Mouse (Mus musculus) adrenal gland, adult 10 weeks (tissue): ENCODE data around the gene Apol10a. TPM values are rescaled to one million over a fixed set of nuclear protein-coding genes. Genes with fewer than 3 reads are reported as not detected.

Experiments
- polyA plus RNA-seq: library from polyadenylated mRNA; stranded (reverse); fragments of 350-450 nt; fragmentation: Illumina TruSeq; extraction: RNeasy Lipid Tissue Mini Kit (QIAGEN cat#74804); gene quantifications from one replicate; pipeline ENCODE4 v1.2.3, GENCODE M21; 2014; ENCODE audit warnings: low read depth, low replicate concordance

Apol10a gene
- not detected for polyA plus RNA-seq

GRCm38 (mm10) chr15:77476693-77477092 is at the start of gene Apol10a:
Gene Apol10a, plus strand, starts transcription at chr15:77477047.

GRCm38 (mm10) chr15:77447392-77447791 is 29.5 kb upstream of the Apol10a start, which contains the start of gene Apol7b:
Gene Apol7b, minus strand, starts transcription at chr15:77447492.

GRCm38 (mm10) chr15:77507966-77508365 is 31.1 kb downstream of the Apol10a start, which contains the start of gene Apol11a:
Gene Apol11a, plus strand, starts transcription at chr15:77508271.

DNA sequence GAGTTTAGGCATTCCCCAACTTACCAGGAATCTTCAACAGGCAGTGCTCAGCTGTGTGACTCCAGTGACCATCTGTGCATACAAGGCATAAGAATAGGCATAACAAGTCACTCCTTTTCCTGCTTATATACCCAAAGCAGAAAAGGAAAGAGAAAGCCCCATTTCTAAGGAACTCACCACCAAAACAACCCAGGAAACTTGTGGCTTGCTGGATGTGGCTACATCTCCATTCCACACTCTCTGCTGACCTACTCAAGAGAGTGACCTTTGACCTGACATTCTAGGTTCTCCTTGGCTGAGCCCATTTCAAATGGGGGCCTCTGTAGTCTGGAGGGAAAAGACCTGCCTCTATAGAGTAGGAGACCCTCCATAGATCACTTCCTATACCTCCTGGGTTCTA is 56.4 kb downstream of the Apol10a start, which contains the start of gene Apol7c:
Apol7c (minus strand) TSS at position 101 of the 400 bp plus-strand sequence.

Other genes with a start within 250 kb of the Apol10a start
- gene Rbfox2, start 170.0 kb upstream of the Apol10a start, polyA plus RNA-seq: 45.2 TPM
- gene Apol7a, start 77.9 kb upstream of the Apol10a start, polyA plus RNA-seq: not detected
- gene Apol9a, start 65.9 kb upstream of the Apol10a start, polyA plus RNA-seq: 0.41 TPM
- gene Apol7b, start 29.6 kb upstream of the Apol10a start, polyA plus RNA-seq: not detected
- gene Apol11a, start 31.2 kb downstream of the Apol10a start, polyA plus RNA-seq: not detected
- gene Apol7c, start 56.3 kb downstream of the Apol10a start, polyA plus RNA-seq: not detected
- gene 1700025B11Rik, start 84.8 kb downstream of the Apol10a start, polyA plus RNA-seq: not detected
- gene Apol10b, start 119.1 kb downstream of the Apol10a start, polyA plus RNA-seq: 1.3 TPM
- not detected for gene Gm36245, start 122.2 kb downstream of the Apol10a start, polyA plus RNA-seq
- not detected for gene Apol11b, start 166.2 kb downstream of the Apol10a start, polyA plus RNA-seq
- 0.76 TPM for gene Apol7e, start 221.8 kb downstream of the Apol10a start, polyA plus RNA-seq